Comparison of ENCODE assay signal across 17 mouse cellular contexts in genomic region chr9:118647495-118647894, GRCm38 (mm10). TPM values are rescaled to one million over a fixed set of nuclear protein-coding genes. Genes with fewer than 3 reads are reported as not detected.
A peak's percentile ranks its signal among the peaks of the same experiment; 100 is the strongest.
DNase-seq lines count a peak whose midpoint lies in the region; ATAC-seq and TF ChIP-seq lines count a peak whose summit lies in the region.
"Had no signal": no experiment of that assay in that cellular context is flagged by ENCODE, and none has a peak within 500 bp of the region (broad histone marks: within the 10 kb centered on the region; RNA-seq: fewer than 3 reads in every experiment).

No protein-coding gene starts in this region.

- TF ChIP-seq EP300 in lung, postnatal 0 days (IDR thresholded peaks at IDR 0.05), result peak; percentile 97

- TF ChIP-seq CTCF in lung, postnatal 0 days (IDR thresholded peaks at IDR 0.05), result no peak

- peak overlapping the region; percentile 19; the same call in 1 of the 2 replicates for H3K27ac ChIP-seq in heart, embryonic 15.5 days
- H3K27ac ChIP-seq in heart, embryonic 11.5 days (ENCODE audit: low read depth, low read length), result no peak overlapping the region
- H3K27ac ChIP-seq in midbrain, embryonic 11.5 days (ENCODE audit: low read depth, low read length), result no peak overlapping the region
- no peak overlapping the region for H3K27ac ChIP-seq in midbrain, embryonic 13.5 days
- peak overlapping the region; percentile 81 for H3K27ac ChIP-seq in lung, postnatal 0 days (ENCODE audit: low read length)
- H3K27ac ChIP-seq: embryonic facial prominence, embryonic 12.5 days; liver, embryonic 14.5 days had no signal

- ATAC-seq in heart, embryonic 15.5 days (replicated peaks; ENCODE audit: insufficient number of reproducible peaks, insufficient read depth, low FRiP score, low read depth), result peak; percentile 47; the same call in 1 of the 2 replicates
- ATAC-seq in heart, embryonic 11.5 days (replicated peaks; ENCODE audit: insufficient number of reproducible peaks, low FRiP score, low TSS enrichment), result no peak
- no peak for ATAC-seq in midbrain, embryonic 11.5 days (ENCODE audit: low FRiP score)
- ATAC-seq in midbrain, embryonic 13.5 days, result no peak
- peak; percentile 93 for ATAC-seq in lung, postnatal 0 days
- ATAC-seq in monocyte, adult 5-6 weeks (replicated peaks; ENCODE audit: insufficient number of reproducible peaks, low FRiP score, low TSS enrichment, poor library complexity, severe bottlenecking), result no peak
- ATAC-seq: inflammation-experienced regulatory T-cells, adult 6 months had no signal

- peak; percentile 2 for DNase-seq in midbrain, embryonic 11.5 days (ENCODE audit: low spot score, missing footprints)
- DNase-seq in lung, postnatal 0 days (ENCODE audit: low spot score), result peak; percentile 95
- DNase-seq in left cerebral cortex, adult 18-20 months (ENCODE audit: low spot score in 2 of 2), result no peak
- DNase-seq: cerebellum, adult 11 months; cerebellum, postnatal 36 days; gastrocnemius, postnatal 25 days; left cerebral cortex, postnatal 4 days; retina, postnatal 1 day; thymus, adult 2 months had no signal

- no peaks in the 10 kb centered on the region for H3K9me3 ChIP-seq in heart, embryonic 15.5 days (replicated peaks)
- H3K9me3 ChIP-seq in heart, embryonic 11.5 days (replicated peaks; ENCODE audit: control insufficient read depth, low read length), result no peaks in the 10 kb centered on the region
- no peaks in the 10 kb centered on the region for H3K9me3 ChIP-seq in midbrain, embryonic 11.5 days (ENCODE audit: control insufficient read depth, low read length)
- H3K9me3 ChIP-seq in midbrain, embryonic 13.5 days, result no peaks in the 10 kb centered on the region
- H3K9me3 ChIP-seq in lung, postnatal 0 days (ENCODE audit: low read length), result no peaks in the 10 kb centered on the region
- H3K9me3 ChIP-seq: embryonic facial prominence, embryonic 12.5 days; megakaryocyte, embryonic 14.5 days had no signal

- WGBS in heart, embryonic 15.5 days, result 54% methylated on average over 3 of the region's 3 CpGs
- WGBS in heart, embryonic 11.5 days (ENCODE audit: insufficient replicate concordance), result 62% methylated on average over 3 of the region's 3 CpGs
- WGBS in midbrain, embryonic 11.5 days, result 78% methylated on average over 3 of the region's 3 CpGs
- 78% methylated on average over 3 of the region's 3 CpGs for WGBS in midbrain, embryonic 13.5 days
- WGBS in lung, postnatal 0 days, result 33% methylated on average over 3 of the region's 3 CpGs

- H3K4me2 ChIP-seq in heart, embryonic 15.5 days, result no peak overlapping the region
- H3K4me2 ChIP-seq in heart, embryonic 11.5 days, result no peak overlapping the region
- no peak overlapping the region for H3K4me2 ChIP-seq in midbrain, embryonic 11.5 days
- no peak overlapping the region for H3K4me2 ChIP-seq in midbrain, embryonic 13.5 days (replicated peaks)
- H3K4me2 ChIP-seq in lung, postnatal 0 days (replicated peaks; ENCODE audit: low read depth, low read length), result no peak overlapping the region
- H3K4me2 ChIP-seq: embryonic facial prominence, embryonic 12.5 days had no signal

- no peaks in the 10 kb centered on the region for H3K27me3 ChIP-seq in heart, embryonic 15.5 days
- H3K27me3 ChIP-seq in heart, embryonic 11.5 days (ENCODE audit: control insufficient read depth, insufficient read depth, low read length), result no peaks in the 10 kb centered on the region
- no peaks in the 10 kb centered on the region for H3K27me3 ChIP-seq in midbrain, embryonic 11.5 days (ENCODE audit: control insufficient read depth, insufficient read depth, low read length)
- H3K27me3 ChIP-seq in midbrain, embryonic 13.5 days, result no peaks in the 10 kb centered on the region
- no peaks in the 10 kb centered on the region for H3K27me3 ChIP-seq in lung, postnatal 0 days (replicated peaks; ENCODE audit: insufficient read depth, low read length)
- H3K27me3 ChIP-seq: embryonic facial prominence, embryonic 12.5 days had no signal

- H3K9ac ChIP-seq in heart, embryonic 15.5 days, result no peak overlapping the region
- H3K9ac ChIP-seq in heart, embryonic 11.5 days (ENCODE audit: low read depth, low read length), result no peak overlapping the region
- no peak overlapping the region for H3K9ac ChIP-seq in midbrain, embryonic 11.5 days (ENCODE audit: low read length)
- no peak overlapping the region for H3K9ac ChIP-seq in midbrain, embryonic 13.5 days (replicated peaks)
- no peak overlapping the region for H3K9ac ChIP-seq in lung, postnatal 0 days (replicated peaks; ENCODE audit: low read depth)
- H3K9ac ChIP-seq: embryonic facial prominence, embryonic 12.5 days; liver, embryonic 14.5 days had no signal

- H3K4me1 ChIP-seq in heart, embryonic 15.5 days (replicated peaks), result peaks cover 18% of the 10 kb centered on the region; the same call in 1 of the 2 replicates
- peaks cover 10% of the 10 kb centered on the region; the same call in 1 of the 2 replicates for H3K4me1 ChIP-seq in heart, embryonic 11.5 days (ENCODE audit: control insufficient read depth, insufficient read depth, low read length)
- no peaks in the 10 kb centered on the region; the same call in 1 of the 2 replicates for H3K4me1 ChIP-seq in midbrain, embryonic 11.5 days (ENCODE audit: control insufficient read depth, insufficient read depth, low read length)
- H3K4me1 ChIP-seq in midbrain, embryonic 13.5 days (replicated peaks), result peaks cover 9% of the 10 kb centered on the region; the same call in 1 of the 2 replicates
- peaks cover 18% of the 10 kb centered on the region; the same call in 1 of the 2 replicates for H3K4me1 ChIP-seq in lung, postnatal 0 days (ENCODE audit: insufficient read depth, low read depth, low read length)
- H3K4me1 ChIP-seq: megakaryocyte, embryonic 14.5 days had no signal

- H3K4me3 ChIP-seq in heart, embryonic 15.5 days, result no peak overlapping the region
- H3K4me3 ChIP-seq in heart, embryonic 11.5 days (ENCODE audit: low read depth, low read length), result no peak overlapping the region
- no peak overlapping the region for H3K4me3 ChIP-seq in midbrain, embryonic 11.5 days (ENCODE audit: low read depth, low read length)
- H3K4me3 ChIP-seq in midbrain, embryonic 13.5 days (replicated peaks), result no peak overlapping the region
- H3K4me3 ChIP-seq in lung, postnatal 0 days (ENCODE audit: low read depth, low read length), result no peak overlapping the region
- H3K4me3 ChIP-seq: embryonic facial prominence, embryonic 12.5 days; megakaryocyte, embryonic 14.5 days had no signal

- 0 out of 2 replicates have a peak, but pooled peaks cover under 1% of the 10 kb centered on the region for H3K36me3 ChIP-seq in heart, embryonic 15.5 days
- H3K36me3 ChIP-seq in heart, embryonic 11.5 days (ENCODE audit: control insufficient read depth, insufficient read depth, low read length), result no peaks in the 10 kb centered on the region
- H3K36me3 ChIP-seq in midbrain, embryonic 11.5 days (ENCODE audit: control insufficient read depth, insufficient read depth, low read length), result no peaks in the 10 kb centered on the region
- no peaks in the 10 kb centered on the region for H3K36me3 ChIP-seq in midbrain, embryonic 13.5 days
- H3K36me3 ChIP-seq in lung, postnatal 0 days (ENCODE audit: insufficient read depth, low read length), result no peaks in the 10 kb centered on the region

RNA-seq across cellular contexts. Expression of gene Itga9, which starts 41.0 kb away (rescaled TPM):
- polyA plus RNA-seq in heart, embryonic 15.5 days (2015; fragmentation: Nextera tagmentation; extraction: Ambion mirVana), result 12.0 and 13.5 TPM in 2 replicates
- polyA plus RNA-seq in heart, embryonic 11.5 days (2014; fragmentation: Nextera tagmentation; extraction: Ambion mirVana), result 8.3 and 9.9 TPM in 2 replicates
- polyA plus RNA-seq in midbrain, embryonic 11.5 days (2014; fragmentation: Nextera tagmentation; extraction: Ambion mirVana), result 4.0 and 5.4 TPM in 2 replicates
- 0.98 and 1.4 TPM in 2 replicates for polyA plus RNA-seq in midbrain, embryonic 13.5 days (2015; fragmentation: Nextera tagmentation; extraction: Ambion mirVana)
- polyA plus RNA-seq in lung, postnatal 0 days (2015; fragmentation: Nextera tagmentation; extraction: Ambion mirVana), result 22.0 and 24.2 TPM in 2 replicates
- total RNA-seq in monocyte, adult 5-6 weeks (2017), result 0.10 to 3.6 TPM in 2 of 3 replicates, not detected in the other
- total RNA-seq in left cerebral cortex, adult 18-20 months (2021), result 1 to 10 TPM; 5.6 to 7.5 TPM

Comparison
In these comparisons a context has a peak if more than half of its experiments do, and no peak if none do; other contexts are left out.
1. ATAC-seq: peak in heart, embryonic 15.5 days (single experiment) and lung, postnatal 0 days (single experiment); none in heart, embryonic 11.5 days (single experiment), midbrain, embryonic 11.5 days (single experiment), midbrain, embryonic 13.5 days (single experiment) and monocyte, adult 5-6 weeks (single experiment).
2. H3K27ac ChIP-seq: peak in heart, embryonic 15.5 days (single experiment) and lung, postnatal 0 days (single experiment); none in heart, embryonic 11.5 days (single experiment), midbrain, embryonic 11.5 days (single experiment) and midbrain, embryonic 13.5 days (single experiment).
3. DNase-seq: peak in midbrain, embryonic 11.5 days (single experiment) and lung, postnatal 0 days (single experiment); none in left cerebral cortex, adult 18-20 months (0 of 2).